ENCODE assay signal across 13 mouse cellular contexts in the genomic region with DNA sequence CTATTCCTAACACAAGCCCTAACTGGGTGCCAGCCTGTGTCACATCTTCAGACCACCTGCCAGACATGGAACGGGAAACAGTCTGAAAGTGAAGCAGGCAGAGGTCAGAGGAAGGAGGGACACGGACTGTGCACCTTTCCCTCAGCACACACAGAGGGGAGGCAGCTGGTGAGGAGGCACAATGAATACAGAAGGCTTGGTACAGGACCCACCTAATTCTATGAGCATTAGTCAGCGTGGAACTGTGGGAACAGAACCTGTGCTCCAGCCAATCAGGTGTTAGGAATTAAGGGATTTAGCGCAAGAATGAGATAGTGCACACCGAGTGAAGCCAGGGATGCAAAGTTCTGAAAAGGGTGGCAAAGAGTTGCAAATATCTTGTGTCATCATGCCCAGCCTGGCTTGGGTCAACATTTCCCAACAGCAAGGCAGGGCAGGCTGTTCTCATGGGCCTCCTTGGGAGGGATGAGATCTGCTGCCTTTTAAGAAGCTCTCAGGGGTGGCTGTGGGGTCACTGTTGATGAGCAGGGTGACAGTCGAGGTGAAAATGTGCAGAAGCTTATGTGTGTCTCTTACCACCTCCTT.
"Had no signal": no experiment of that assay in that cellular context is flagged by ENCODE, and none has a peak within 500 bp of the region (broad histone marks: within the 10 kb centered on the region; RNA-seq: fewer than 3 reads in every experiment).

No protein-coding gene starts in this region.

- H3K9me3 ChIP-seq: kidney, embryonic 15.5 days; limb, embryonic 10.5 days; liver, embryonic 13.5 days; lung, embryonic 15.5 days; midbrain, embryonic 12.5 days had no signal

- H3K4me3 ChIP-seq: kidney, embryonic 15.5 days; limb, embryonic 10.5 days; liver, embryonic 13.5 days; lung, embryonic 15.5 days; midbrain, embryonic 12.5 days had no signal

- ATAC-seq: liver, postnatal 0 days; midbrain, embryonic 16.5 days had no signal

- H3K27me3 ChIP-seq: kidney, embryonic 15.5 days; liver, embryonic 13.5 days; lung, embryonic 15.5 days; midbrain, embryonic 12.5 days had no signal

- H3K36me3 ChIP-seq: kidney, embryonic 15.5 days; limb, embryonic 10.5 days; liver, embryonic 13.5 days; lung, embryonic 15.5 days; midbrain, embryonic 12.5 days had no signal

- H3K27ac ChIP-seq: kidney, embryonic 15.5 days; limb, embryonic 10.5 days; liver, embryonic 13.5 days; lung, embryonic 15.5 days; macrophage; midbrain, embryonic 12.5 days had no signal

- DNase-seq: kidney, adult 2 months; kidney, postnatal 14 days; liver, embryonic 13.5 days; liver, postnatal 0 days; lung, postnatal 14 days; right cerebral cortex, postnatal 25 days; thymus, postnatal 14 days had no signal

- H3K4me1 ChIP-seq: kidney, embryonic 15.5 days; lung, embryonic 15.5 days; midbrain, embryonic 12.5 days had no signal

- H3K9ac ChIP-seq: kidney, embryonic 15.5 days; liver, embryonic 13.5 days; liver, postnatal 0 days; lung, embryonic 15.5 days; midbrain, embryonic 12.5 days had no signal

- H3K4me2 ChIP-seq: kidney, embryonic 15.5 days; liver, embryonic 13.5 days; lung, embryonic 15.5 days; midbrain, embryonic 12.5 days had no signal
